Mouse (Mus musculus): Measurements from ENCODE around the gene Msl3. TPM values are rescaled to one million over a fixed set of nuclear protein-coding genes. Genes with fewer than 3 reads are reported as not detected.
"Not testable (repeated sequence)": the region's sequence is repeated elsewhere in the genome, so short reads cannot be mapped to it uniquely, and the experiment has no call there.

Gene Msl3
- total and polyA plus RNA-seq, 2 experiments from 2014 or later = 15.0 to 22.7 TPM

GRCm38 (mm10) chrX:168660236-168660635, 13.5 kb downstream of the Msl3 start:
- Histone ChIP-seq H3K27ac (no peak overlapping the region), H3K27me3 (ENCODE audit: insufficient read depth, low read length) (no peaks in the 10 kb centered on the region), H3K4me1 (ENCODE audit: insufficient read depth, low read length) (no peaks in the 10 kb centered on the region), H3K9ac (replicated peaks; ENCODE audit: low read length) (no peak overlapping the region), H3K4me3 (ENCODE audit: low read length) (no peak overlapping the region), H3K36me3 (ENCODE audit: insufficient read depth, low read length) (no peaks in the 10 kb centered on the region), H3K4me2 (ENCODE audit: low read depth, low read length) (no peak overlapping the region), H3K9me3 (ENCODE audit: low read length) (no peaks in the 10 kb centered on the region)
- WGBS = 69% methylated on average over 4 of the region's 4 CpGs
- TF ChIP-seq CTCF (IDR thresholded peaks at IDR 0.05; ENCODE audit: low read depth) = peak; percentile 19; the same call in 1 of the 2 replicates
- DNase-seq (ENCODE audit: low spot score) (no peak), ATAC-seq (no peak)

DNA sequence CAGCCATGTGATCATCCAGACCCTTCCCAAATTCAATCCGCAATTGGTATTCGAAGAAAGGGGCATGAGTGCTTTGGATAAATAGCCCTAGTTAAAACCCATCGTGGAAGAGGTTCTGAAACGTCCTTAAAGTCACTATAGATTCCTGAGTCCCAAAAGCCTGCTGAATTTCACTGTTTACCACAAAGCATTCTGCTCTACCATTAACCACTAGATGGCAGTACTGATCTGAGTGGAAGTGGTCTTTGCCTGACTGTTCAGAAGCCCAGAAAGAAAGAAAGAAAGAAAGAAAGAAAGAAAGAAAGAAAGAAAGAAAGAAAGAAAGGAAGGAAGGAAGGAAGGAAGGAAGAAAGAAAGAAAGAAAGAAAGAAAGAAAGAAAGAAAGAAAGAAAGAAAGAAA, 13.9 kb downstream of the Msl3 start:
- H3K4me3 ChIP-seq (ENCODE audit: low read length); H3K36me3 ChIP-seq (ENCODE audit: insufficient read depth, low read length); H3K27ac ChIP-seq; H3K4me2 ChIP-seq (ENCODE audit: low read depth, low read length); H3K27me3 ChIP-seq (ENCODE audit: insufficient read depth, low read length); H3K9me3 ChIP-seq (ENCODE audit: low read length); ATAC-seq; H3K9ac ChIP-seq (replicated peaks; ENCODE audit: low read length); H3K4me1 ChIP-seq (ENCODE audit: insufficient read depth, low read length): not testable (repeated sequence)
- TF ChIP-seq CTCF (IDR thresholded peaks at IDR 0.05; ENCODE audit: low read depth) = peak; percentile 63
- WGBS = 55% methylated on average over 4 of the region's 4 CpGs
- peak; percentile 74 for DNase-seq (ENCODE audit: low spot score)

DNA sequence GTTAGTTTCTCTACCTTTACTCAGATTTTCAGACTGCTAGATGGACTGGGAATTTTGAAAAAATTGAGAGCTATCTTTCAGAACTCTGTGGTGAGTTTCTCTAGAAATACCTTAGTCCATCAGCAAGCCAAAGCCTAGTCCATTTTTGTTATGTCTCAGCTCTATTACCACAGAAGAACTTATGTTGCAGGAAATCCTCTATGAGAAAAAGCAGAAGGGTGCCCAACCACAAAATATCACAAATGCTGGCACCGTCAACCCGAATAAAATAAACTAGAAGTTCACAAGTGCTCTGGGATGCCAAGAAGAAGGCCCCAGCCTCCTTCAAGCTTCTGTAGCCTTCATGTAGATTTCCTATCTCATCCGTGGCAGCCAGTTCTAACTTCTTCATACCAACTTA, 14.4 kb downstream of the Msl3 start:
- no peak overlapping the region for H3K4me2 ChIP-seq (ENCODE audit: low read depth, low read length)
- no peak overlapping the region for H3K27ac ChIP-seq
- ATAC-seq = no peak
- no peak overlapping the region for H3K9ac ChIP-seq (replicated peaks; ENCODE audit: low read length)
- H3K27me3 ChIP-seq (ENCODE audit: insufficient read depth, low read length) = no peaks in the 10 kb centered on the region
- H3K36me3 ChIP-seq (ENCODE audit: insufficient read depth, low read length) = no peaks in the 10 kb centered on the region
- no peak overlapping the region for H3K4me3 ChIP-seq (ENCODE audit: low read length)
- no peak for TF ChIP-seq CTCF (IDR thresholded peaks at IDR 0.05; ENCODE audit: low read depth)
- no peaks in the 10 kb centered on the region for H3K9me3 ChIP-seq (ENCODE audit: low read length)
- no peaks in the 10 kb centered on the region for H3K4me1 ChIP-seq (ENCODE audit: insufficient read depth, low read length)
- DNase-seq (ENCODE audit: low spot score) = no peak
- WGBS = 92% methylated on average over 3 of the region's 3 CpGs

- Histone ChIP-seq H3K27ac (no peak overlapping the region), H3K9me3 (ENCODE audit: low read length) (no peaks in the 10 kb centered on the region), H3K4me1 (ENCODE audit: insufficient read depth, low read length) (no peaks in the 10 kb centered on the region), H3K9ac (replicated peaks; ENCODE audit: low read length) (no peak overlapping the region), H3K4me2 (ENCODE audit: low read depth, low read length) (no peak overlapping the region), H3K36me3 (ENCODE audit: insufficient read depth, low read length) (no peaks in the 10 kb centered on the region), H3K27me3 (ENCODE audit: insufficient read depth, low read length) (no peaks in the 10 kb centered on the region), H3K4me3 (ENCODE audit: low read length) (no peak overlapping the region)
- no peak for TF ChIP-seq CTCF (IDR thresholded peaks at IDR 0.05; ENCODE audit: low read depth)
- DNase-seq (ENCODE audit: low spot score) (no peak), ATAC-seq (no peak)
- 93% methylated on average over 1 of the region's 1 CpGs for WGBS
Measured at GRCm38 (mm10) chrX:168657795-168658194, 15.9 kb downstream of the Msl3 start.

GRCm38 (mm10) chrX:168649336-168649735, 24.4 kb downstream of the Msl3 start:
- H3K27ac ChIP-seq = no peak overlapping the region
- no peak overlapping the region for H3K4me3 ChIP-seq (ENCODE audit: low read length)

GRCm38 (mm10) chrX:168647746-168648145, 26.0 kb downstream of the Msl3 start:
- Histone ChIP-seq H3K27me3 (ENCODE audit: insufficient read depth, low read length) (no peaks in the 10 kb centered on the region), H3K4me1 (ENCODE audit: insufficient read depth, low read length) (no peaks in the 10 kb centered on the region), H3K36me3 (ENCODE audit: insufficient read depth, low read length) (0 out of 2 replicates have a peak, but pooled peaks cover 4% of the 10 kb centered on the region), H3K4me2 (ENCODE audit: low read depth, low read length) (no peak overlapping the region), H3K9ac (replicated peaks; ENCODE audit: low read length) (no peak overlapping the region), H3K4me3 (ENCODE audit: low read length) (no peak overlapping the region), H3K9me3 (ENCODE audit: low read length) (no peaks in the 10 kb centered on the region), H3K27ac (no peak overlapping the region)
- DNase-seq (ENCODE audit: low spot score) (no peak), ATAC-seq (no peak)
- no peak for TF ChIP-seq CTCF (IDR thresholded peaks at IDR 0.05; ENCODE audit: low read depth)
- 78% methylated on average over 3 of the region's 3 CpGs for WGBS

More at GRCm38 (mm10) chrX:168649336-168649735, 24.4 kb downstream of the Msl3 start:
- no peak for ATAC-seq
- WGBS = 53% methylated on average over 2 of the region's 2 CpGs
- no peaks in the 10 kb centered on the region for H3K27me3 ChIP-seq (ENCODE audit: insufficient read depth, low read length)
- DNase-seq (ENCODE audit: low spot score) = no peak
- 0 out of 2 replicates have a peak, but pooled peaks cover 4% of the 10 kb centered on the region for H3K36me3 ChIP-seq (ENCODE audit: insufficient read depth, low read length)
- H3K4me1 ChIP-seq (ENCODE audit: insufficient read depth, low read length) = no peaks in the 10 kb centered on the region
- no peak overlapping the region for H3K4me2 ChIP-seq (ENCODE audit: low read depth, low read length)
- no peak for TF ChIP-seq CTCF (IDR thresholded peaks at IDR 0.05; ENCODE audit: low read depth)
- no peak overlapping the region for H3K9ac ChIP-seq (replicated peaks; ENCODE audit: low read length)
- H3K9me3 ChIP-seq (ENCODE audit: low read length) = no peaks in the 10 kb centered on the region

DNA sequence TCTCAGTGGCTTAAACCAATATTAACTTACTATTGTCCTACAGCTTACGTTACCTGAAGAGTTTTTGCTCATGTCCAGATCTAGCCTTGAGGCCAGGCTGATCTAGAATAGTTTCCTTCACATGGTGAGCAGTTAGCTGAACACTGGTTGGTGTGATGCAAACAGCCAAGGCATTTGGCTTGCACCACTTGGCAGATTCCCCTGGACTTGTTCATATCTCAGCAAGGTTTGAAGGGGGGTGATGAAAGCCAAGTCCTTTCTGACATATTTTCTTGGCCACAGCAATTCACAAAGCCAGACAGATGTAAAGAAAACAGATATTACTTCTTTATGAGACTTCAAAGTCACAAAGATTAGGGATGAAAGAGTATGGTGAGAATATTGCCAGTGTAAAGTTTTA, 30.2 kb downstream of the Msl3 start:
- TF ChIP-seq CTCF (IDR thresholded peaks at IDR 0.05; ENCODE audit: low read depth) = no peak

More for the DNA sequence above, 30.2 kb downstream of the Msl3 start:
- DNase-seq (ENCODE audit: low spot score) = no peak
- no peak overlapping the region for H3K9ac ChIP-seq (replicated peaks; ENCODE audit: low read length)
- no peaks in the 10 kb centered on the region for H3K4me1 ChIP-seq (ENCODE audit: insufficient read depth, low read length)
- WGBS = 76% methylated on average over 1 of the region's 1 CpGs
- H3K27me3 ChIP-seq (ENCODE audit: insufficient read depth, low read length) = no peaks in the 10 kb centered on the region
- no peak overlapping the region for H3K27ac ChIP-seq
- H3K4me2 ChIP-seq (ENCODE audit: low read depth, low read length) = no peak overlapping the region
- H3K4me3 ChIP-seq (ENCODE audit: low read length) = no peak overlapping the region
- no peaks in the 10 kb centered on the region for H3K9me3 ChIP-seq (ENCODE audit: low read length)
- ATAC-seq = no peak
- H3K36me3 ChIP-seq (ENCODE audit: insufficient read depth, low read length) = no peaks in the 10 kb centered on the region
